Mouse (Mus musculus) embryonic stem cell, embryonic (primary cell): ENCODE data around the gene Lrrc25.

ENCODE experiments used
- CTCF ChIA-PET, 4 experiments: fragments of 300-600 bp in 2 of 4; fragments of 350-600 bp in 2 of 4; sonication (Branson Sonifier 250); formaldehyde crosslinking; loops; one replicate each; lab custom pipeline; 2022; ENCODE audit warnings: inconsistent platforms in 2 of 4; lab: Charles Lee
- POLR2A ChIA-PET, 4 experiments: fragments of 300-600 bp in 2 of 4; fragments of 350-600 bp in 2 of 4; sonication (Branson Sonifier 250); formaldehyde crosslinking; loops; one replicate each; lab custom pipeline; 2022; ENCODE audit warnings: antibody characterized with exemption in 4 of 4, inconsistent platforms in 1 of 4; lab: Charles Lee

The Lrrc25 gene

GRCm38 (mm10) chr8:70615894-70616293 lies at the start of gene Lrrc25:
Gene Lrrc25, plus strand, starts transcription at chr8:70616155.
- ChIA-PET POLR2A (interaction anchor here in 3 of 4 experiments (0.6 to 7.4 kb wide), 26 partner anchors 7 to 224 kb away, joined by 3 to 65 read pairs (median 5); partner anchors contain the start of genes Arrdc2 (in 2 of the 3), Lsm4 (in 2 of the 3), Pgpep1 (in 2 of the 3) and Ssbp4 (in 2 of the 3)), CTCF (interaction anchor here in 3 of 4 experiments (0.6 to 5.7 kb wide), 11 partner anchors 9 to 771 kb away, joined by 3 to 26 read pairs (median 3); no protein-coding TSS in a partner anchor)

GRCm38 (mm10) chr8:70570360-70570759 lies 45.6 kb upstream of the Lrrc25 start:
- CTCF ChIA-PET: interaction anchor here (0.5 to 2.7 kb wide), 7 partner anchors 11 to 28 kb away, joined by 3 to 17 read pairs (median 3); no protein-coding TSS in a partner anchor
- POLR2A ChIA-PET: interaction anchor here in 2 of 4 experiments (0.6 to 1.8 kb wide), 14 partner anchors 9 to 156 kb away, joined by 3 to 7 read pairs (median 3); partner anchors contain the start of genes Ell (in 2 of the 2), Kxd1 (in 2 of the 2) and Fkbp8 (in 1 of the 2)

GRCm38 (mm10) chr8:70570990-70571389 lies 45.0 kb upstream of the Lrrc25 start:
- POLR2A ChIA-PET: interaction anchor here in 3 of 4 experiments (0.5 to 1.8 kb wide), 12 partner anchors 8 to 924 kb away, joined by 3 to 7 read pairs (median 4); partner anchors contain the start of genes Ell (in 2 of the 3), Kxd1 (in 2 of the 3) and Fkbp8 (in 1 of the 3)
- CTCF ChIA-PET: interaction anchor here in 2 of 4 experiments (0.6 to 2.7 kb wide), 5 partner anchors 11 to 21 kb away, joined by 3 to 17 read pairs (median 3); no protein-coding TSS in a partner anchor

GRCm38 (mm10) chr8:70574302-70574701 lies 41.7 kb upstream of the Lrrc25 start:
- CTCF ChIA-PET: no interaction called here

GRCm38 (mm10) chr8:70574915-70575314 lies 41.0 kb upstream of the Lrrc25 start:
- CTCF ChIA-PET: interaction anchor here in 2 of 4 experiments (0.6 to 0.7 kb wide), 2 partner anchors 200 to 962 kb away, joined by 4 read pairs; no protein-coding TSS in a partner anchor
- POLR2A ChIA-PET: interaction anchor here in 2 of 4 experiments (0.8 to 2.1 kb wide), 10 partner anchors 15 to 222 kb away, joined by 3 to 6 read pairs (median 3); partner anchors contain the start of genes Ell (in 2 of the 2), Fkbp8 (in 1 of the 2), Kxd1 (in 1 of the 2) and Upf1 (in 1 of the 2)

More at GRCm38 (mm10) chr8:70574302-70574701, 41.7 kb upstream of the Lrrc25 start:
- POLR2A ChIA-PET: interaction anchor here in 2 of 4 experiments (0.7 to 2.1 kb wide), 10 partner anchors 15 to 1630 kb away, joined by 3 to 6 read pairs (median 3); partner anchors contain the start of genes Ell (in 2 of the 2), Fkbp8 (in 1 of the 2), Kxd1 (in 1 of the 2) and Upf1 (in 1 of the 2)

- CTCF ChIA-PET: interaction anchor here in 2 of 4 experiments (1.0 to 1.1 kb wide), 2 partner anchors 17 kb away, joined by 3 read pairs; no protein-coding TSS in a partner anchor
- POLR2A ChIA-PET: interaction anchor here in 2 of 4 experiments (1.0 to 1.5 kb wide), 3 partner anchors 12 to 21 kb away, joined by 3 to 4 read pairs (median 3); no protein-coding TSS in a partner anchor
Observed at GRCm38 (mm10) chr8:70577207-70577606, 38.7 kb upstream of the Lrrc25 start.

- CTCF ChIA-PET: interaction anchor here in 2 of 4 experiments (1.1 to 1.7 kb wide), 4 partner anchors 12 to 223 kb away, joined by 3 to 5 read pairs (median 4); no protein-coding TSS in a partner anchor
- POLR2A ChIA-PET: interaction anchor here in 3 of 4 experiments (0.6 to 1.1 kb wide), 7 partner anchors 9 to 117 kb away, joined by 3 to 5 read pairs (median 3); partner anchors contain the start of genes Isyna1 (in 1 of the 3) and Klhl26 (in 1 of the 3)
Observed at GRCm38 (mm10) chr8:70583476-70584387, 32.2 kb upstream of the Lrrc25 start.

GRCm38 (mm10) chr8:70584606-70585257 lies 31.2 kb upstream of the Lrrc25 start:
- POLR2A ChIA-PET: interaction anchor here in 3 of 4 experiments (0.6 to 2.1 kb wide), 17 partner anchors 9 to 231 kb away, joined by 3 to 5 read pairs (median 3); partner anchors contain the start of genes Ell (in 1 of the 3), Fkbp8 (in 1 of the 3), Isyna1 (in 1 of the 3) and Jund (in 1 of the 3)
- CTCF ChIA-PET: interaction anchor here in 3 of 4 experiments (0.6 to 1.7 kb wide), 17 partner anchors 9 to 270 kb away, joined by 3 to 8 read pairs (median 3); partner anchors contain the start of genes Isyna1 (in 1 of the 3) and Rex1bd (in 1 of the 3)

GRCm38 (mm10) chr8:70585258-70585652 lies 30.7 kb upstream of the Lrrc25 start:
- ChIA-PET CTCF (interaction anchor here in 3 of 4 experiments (0.6 to 1.7 kb wide), 18 partner anchors 8 to 270 kb away, joined by 3 to 8 read pairs (median 3); partner anchors contain the start of genes Isyna1 (in 1 of the 3) and Rex1bd (in 1 of the 3)), POLR2A (interaction anchor here in 3 of 4 experiments (0.6 to 2.1 kb wide), 18 partner anchors 9 to 235 kb away, joined by 3 to 5 read pairs (median 3); partner anchors contain the start of genes Ell (in 1 of the 3), Fkbp8 (in 1 of the 3), Isyna1 (in 1 of the 3) and Jund (in 1 of the 3))

GRCm38 (mm10) chr8:70587955-70588354 lies 28.0 kb upstream of the Lrrc25 start:
- CTCF ChIA-PET: interaction anchor here in 2 of 4 experiments (0.6 kb wide), 2 partner anchors 112 to 281 kb away, joined by 4 read pairs; no protein-coding TSS in a partner anchor
- POLR2A ChIA-PET: interaction anchor here in 2 of 4 experiments (0.6 to 1.7 kb wide), 7 partner anchors 9 to 59 kb away, joined by 3 to 4 read pairs (median 3); partner anchors contain the start of gene Ell (in 1 of the 2)

GRCm38 (mm10) chr8:70591569-70591968 lies 24.4 kb upstream of the Lrrc25 start:
- ChIA-PET CTCF (no interaction called here), POLR2A (interaction anchor here in 3 of 4 experiments (0.9 to 4.0 kb wide), 8 partner anchors 18 to 217 kb away, joined by 3 to 21 read pairs (median 4); partner anchors contain the start of genes Ell (in 2 of the 3), Jund (in 1 of the 3), Klhl26 (in 1 of the 3) and Ssbp4 (in 1 of the 3))

GRCm38 (mm10) chr8:70593173-70593572 lies 22.8 kb upstream of the Lrrc25 start:
- CTCF ChIA-PET: interaction anchor here in 1 of 4 experiments (0.8 to 1.4 kb wide), 3 partner anchors 8 to 199 kb away, joined by 3 to 5 read pairs (median 4); partner anchors contain the start of gene Lsm4

GRCm38 (mm10) chr8:70593961-70594609 lies 21.9 kb upstream of the Lrrc25 start, which contains the start of gene Isyna1:
Gene Isyna1, plus strand, starts transcription at chr8:70594373.
- CTCF ChIA-PET: interaction anchor here in 2 of 4 experiments (0.6 to 1.4 kb wide), 7 partner anchors 9 to 244 kb away, joined by 3 to 8 read pairs (median 4); partner anchors contain the start of gene Lsm4 (in 1 of the 2)
- POLR2A ChIA-PET: interaction anchor here in 3 of 4 experiments (0.6 to 4.0 kb wide), 35 partner anchors 9 to 441 kb away, joined by 3 to 23 read pairs (median 4); partner anchors contain the start of genes Jund (in 3 of the 3), Ell (in 2 of the 3), Ssbp4 (in 2 of the 3) and Arrdc2 (in 1 of the 3)

More at GRCm38 (mm10) chr8:70593173-70593572, 22.8 kb upstream of the Lrrc25 start:
- POLR2A ChIA-PET: interaction anchor here in 3 of 4 experiments (0.6 to 4.0 kb wide), 26 partner anchors 9 to 246 kb away, joined by 3 to 23 read pairs (median 4); partner anchors contain the start of genes Ell (in 2 of the 3), Jund (in 2 of the 3), Ssbp4 (in 2 of the 3) and Arrdc2 (in 1 of the 3)

GRCm38 (mm10) chr8:70594621-70595564 lies 21.1 kb upstream of the Lrrc25 start:
- ChIA-PET CTCF (interaction anchor here in 1 of 4 experiments (1.0 to 5.7 kb wide), 6 partner anchors 10 to 202 kb away, joined by 3 to 51 read pairs (median 4); partner anchors contain the start of genes Lsm4 and Ssbp4), POLR2A (interaction anchor here in 3 of 4 experiments (0.5 to 4.9 kb wide), 23 partner anchors 8 to 243 kb away, joined by 3 to 61 read pairs (median 4); partner anchors contain the start of genes Ell (in 2 of the 3), Jund (in 2 of the 3), Ssbp4 (in 2 of the 3) and Fkbp8 (in 1 of the 3))
